Mouse (Mus musculus) B cell, adult 2 months (primary cell): ENCODE results near the gene Tcp10c.
"Not testable (repeated sequence)": the region's sequence is repeated elsewhere in the genome, so short reads cannot be mapped to it uniquely, and the experiment has no call there.

Source experiments
- DNase-seq, 2 experiments: peaks; one replicate each; pipeline ENCODE4 v3.0.0; 2022

The Tcp10c gene

GRCm38 (mm10) chr17:13354521-13354920 lies at the start of gene Tcp10c:
Gene Tcp10c (plus strand): TSS chr17:13354572.
- not testable (repeated sequence) for DNase-seq

- not testable (repeated sequence) for DNase-seq
Measured at GRCm38 (mm10) chr17:13307852-13308251, 46.5 kb upstream of the Tcp10c start.

- DNase-seq, result not testable (repeated sequence)
Measured at GRCm38 (mm10) chr17:13308344-13308743, 46.0 kb upstream of the Tcp10c start.

- not testable (repeated sequence) for DNase-seq
Measured at GRCm38 (mm10) chr17:13308746-13309145, 45.6 kb upstream of the Tcp10c start.

GRCm38 (mm10) chr17:13309182-13309631 lies 45.2 kb upstream of the Tcp10c start:
- not testable (repeated sequence) for DNase-seq

GRCm38 (mm10) chr17:13329967-13330366 lies 24.4 kb upstream of the Tcp10c start:
- DNase-seq, result not testable (repeated sequence)

GRCm38 (mm10) chr17:13331179-13331578 lies 23.2 kb upstream of the Tcp10c start:
- DNase-seq, result not testable (repeated sequence)

- not testable (repeated sequence) for DNase-seq
Measured at GRCm38 (mm10) chr17:13332496-13332895, 21.9 kb upstream of the Tcp10c start.

- DNase-seq, result not testable (repeated sequence)
Measured at GRCm38 (mm10) chr17:13336979-13337749, 17.2 kb upstream of the Tcp10c start.

- not testable (repeated sequence) for DNase-seq
Measured at GRCm38 (mm10) chr17:13337931-13338330, 16.4 kb upstream of the Tcp10c start.

GRCm38 (mm10) chr17:13340071-13340470 lies 14.3 kb upstream of the Tcp10c start:
- not testable (repeated sequence) for DNase-seq

- not testable (repeated sequence) for DNase-seq
Measured at GRCm38 (mm10) chr17:13345923-13346322, 8.4 kb upstream of the Tcp10c start.

GRCm38 (mm10) chr17:13349563-13349962 lies 4.8 kb upstream of the Tcp10c start:
- DNase-seq, result not testable (repeated sequence)

GRCm38 (mm10) chr17:13353249-13353648 lies 1.1 kb upstream of the Tcp10c start:
- DNase-seq, result not testable (repeated sequence)

- not testable (repeated sequence) for DNase-seq
Measured at GRCm38 (mm10) chr17:13362489-13362888, 8.1 kb downstream of the Tcp10c start.

GRCm38 (mm10) chr17:13363773-13364172 lies 9.4 kb downstream of the Tcp10c start:
- not testable (repeated sequence) for DNase-seq

GRCm38 (mm10) chr17:13364196-13364595 lies 9.8 kb downstream of the Tcp10c start:
- not testable (repeated sequence) for DNase-seq

- DNase-seq, result not testable (repeated sequence)
Measured at GRCm38 (mm10) chr17:13367181-13367580, 12.8 kb downstream of the Tcp10c start.

- DNase-seq, result not testable (repeated sequence)
Measured at GRCm38 (mm10) chr17:13368658-13369057, 14.3 kb downstream of the Tcp10c start.

- not testable (repeated sequence) for DNase-seq
Measured at GRCm38 (mm10) chr17:13370746-13371145, 16.4 kb downstream of the Tcp10c start.

- not testable (repeated sequence) for DNase-seq
Measured at GRCm38 (mm10) chr17:13378341-13378740, 24.0 kb downstream of the Tcp10c start.

- not testable (repeated sequence) for DNase-seq
Measured at GRCm38 (mm10) chr17:13379951-13380615, 25.7 kb downstream of the Tcp10c start.

- not testable (repeated sequence) for DNase-seq
Measured at GRCm38 (mm10) chr17:13381286-13381685, 26.9 kb downstream of the Tcp10c start.

GRCm38 (mm10) chr17:13391020-13391419 lies 36.6 kb downstream of the Tcp10c start:
- not testable (repeated sequence) for DNase-seq
